Mouse (Mus musculus) urinary bladder, postnatal 10 days (tissue): ENCODE measurements around the gene S100g.

Source experiments
- DNase-seq: peaks from one replicate; pipeline ENCODE4 v3.0.0; 2022; ENCODE audit warnings: low spot score

S100g gene

GRCm38 (mm10) chrX:162964383-162964782 lies at the start of gene S100g:
TSS of gene S100g (minus strand) at chrX:162964599.
- no peak for DNase-seq

- no peak for DNase-seq
These were observed 27.7 kb upstream of the S100g start for GRCm38 (mm10) chrX:162992121-162992520.

- no peak for DNase-seq
These were observed 27.0 kb upstream of the S100g start for GRCm38 (mm10) chrX:162991396-162991795.

GRCm38 (mm10) chrX:162986876-162987495 lies 22.6 kb upstream of the S100g start:
- DNase-seq = no peak

GRCm38 (mm10) chrX:162976194-162976593 lies 11.8 kb upstream of the S100g start:
- DNase-seq = no peak

GRCm38 (mm10) chrX:162967456-162967855 lies 3.1 kb upstream of the S100g start:
- DNase-seq = no peak

- no peak for DNase-seq
These were observed 559 bp downstream of the S100g start for GRCm38 (mm10) chrX:162963840-162964239.

- no peak for DNase-seq
These were observed 6.5 kb downstream of the S100g start for GRCm38 (mm10) chrX:162957921-162958320.

- no peak for DNase-seq
These were observed 14.5 kb downstream of the S100g start for GRCm38 (mm10) chrX:162949811-162950439.

GRCm38 (mm10) chrX:162942027-162942426 lies 22.4 kb downstream of the S100g start:
- no peak for DNase-seq

- DNase-seq = no peak
These were observed 32.9 kb downstream of the S100g start for GRCm38 (mm10) chrX:162931467-162931866.

GRCm38 (mm10) chrX:162921487-162922125 lies 42.8 kb downstream of the S100g start:
- DNase-seq = no peak

- DNase-seq = no peak
These were observed 48.7 kb downstream of the S100g start for GRCm38 (mm10) chrX:162915697-162916096.

- no peak for DNase-seq
These were observed 50.7 kb downstream of the S100g start for GRCm38 (mm10) chrX:162913651-162914050.
